9 mouse cellular contexts compared by ENCODE assay signal in genomic region chr3:84123461-84123860, GRCm38 (mm10). TPM values are rescaled to one million over a fixed set of nuclear protein-coding genes. Genes with fewer than 3 reads are reported as not detected.
A peak's percentile ranks its signal among the peaks of the same experiment; 100 is the strongest.
DNase-seq lines count a peak whose midpoint lies in the region; ATAC-seq and TF ChIP-seq lines count a peak whose summit lies in the region.
"Had no signal": no experiment of that assay in that cellular context is flagged by ENCODE, and none has a peak within 500 bp of the region (broad histone marks: within the 10 kb centered on the region; RNA-seq: fewer than 3 reads in every experiment).

No protein-coding gene starts in this region.

- 77% methylated on average over 3 of the region's 3 CpGs for WGBS in liver, adult 2 months
- WGBS in liver, embryonic 11.5 days = 70% methylated on average over 3 of the region's 3 CpGs
- 78% methylated on average over 3 of the region's 3 CpGs for WGBS in forebrain, embryonic 12.5 days

- H3K27me3 ChIP-seq in liver, adult 2 months (ENCODE audit: control insufficient read depth, insufficient read depth, low read length) = no peaks in the 10 kb centered on the region
- no peaks in the 10 kb centered on the region for H3K27me3 ChIP-seq in liver, embryonic 11.5 days (replicated peaks; ENCODE audit: control insufficient read depth, insufficient read depth, low read length)
- no peaks in the 10 kb centered on the region for H3K27me3 ChIP-seq in forebrain, embryonic 12.5 days

- no peaks in the 10 kb centered on the region for H3K9me3 ChIP-seq in liver, embryonic 11.5 days (ENCODE audit: control insufficient read depth, low read length)
- H3K9me3 ChIP-seq in forebrain, embryonic 12.5 days = no peaks in the 10 kb centered on the region

- no peaks in the 10 kb centered on the region for H3K4me1 ChIP-seq in liver, adult 2 months (ENCODE audit: control insufficient read depth, insufficient read depth, low read length)
- H3K4me1 ChIP-seq in liver, embryonic 11.5 days (replicated peaks; ENCODE audit: control insufficient read depth, insufficient read depth, low read length) = no peaks in the 10 kb centered on the region
- no peaks in the 10 kb centered on the region for H3K4me1 ChIP-seq in forebrain, embryonic 12.5 days

- no peak overlapping the region for H3K4me3 ChIP-seq in gastrocnemius, adult 2 months
- no peak overlapping the region for H3K4me3 ChIP-seq in liver, adult 2 months (ENCODE audit: insufficient read depth, low read depth, low read length)
- no peak overlapping the region for H3K4me3 ChIP-seq in liver, embryonic 11.5 days (ENCODE audit: low read depth, low read length)
- no peak overlapping the region for H3K4me3 ChIP-seq in forebrain, embryonic 12.5 days (replicated peaks)

- H3K4me2 ChIP-seq in liver, embryonic 11.5 days = no peak overlapping the region
- no peak overlapping the region for H3K4me2 ChIP-seq in forebrain, embryonic 12.5 days

- H3K27ac ChIP-seq in gastrocnemius, adult 2 months = no peak overlapping the region
- H3K27ac ChIP-seq in liver, adult 2 months (replicated peaks; ENCODE audit: insufficient read depth, low read depth, low read length) = no peak overlapping the region
- no peak overlapping the region for H3K27ac ChIP-seq in liver, embryonic 11.5 days (ENCODE audit: low read depth, low read length)
- no peak overlapping the region for H3K27ac ChIP-seq in forebrain, embryonic 12.5 days

- no peak overlapping the region for H3K9ac ChIP-seq in liver, adult 2 months (ENCODE audit: low read depth, low read length)
- H3K9ac ChIP-seq in liver, embryonic 11.5 days (ENCODE audit: low read depth, low read length) = no peak overlapping the region
- H3K9ac ChIP-seq in forebrain, embryonic 12.5 days = no peak overlapping the region

- intact Hi-C loops in gastrocnemius, adult 2 months (cut with DNase I) = loop anchor here (1.0 to 10.0 kb wide), 3 partner anchors 81 to 209 kb away; partner anchors contain the start of gene Tmem131l

- DNase-seq in gastrocnemius, adult 2 months = peak; percentile 38
- DNase-seq in gastrocnemius, postnatal 10 days = no peak
- DNase-seq in liver, adult 2 months (ENCODE audit: extremely low read depth, low read depth, low spot score) = peak; percentile 36
- DNase-seq in liver, embryonic 11.5 days (ENCODE audit: low spot score) = no peak
- DNase-seq in adrenal gland, postnatal 14 days = peak; percentile 52
- DNase-seq in lung, postnatal 10 days = peak; percentile 29
- DNase-seq in testis, postnatal 14 days (ENCODE audit: low spot score) = no peak

- TF ChIP-seq POLR2A in liver, adult 2 months (IDR thresholded peaks at IDR 0.05; ENCODE audit: extremely low read depth, insufficient read depth, low read length) = no peak

- no peaks in the 10 kb centered on the region for H3K79me2 ChIP-seq in liver, adult 2 months (ENCODE audit: control insufficient read depth, insufficient read depth, low read length)

- no peak for ATAC-seq in liver, embryonic 11.5 days (replicated peaks; ENCODE audit: low FRiP score)
- no peak for ATAC-seq in forebrain, embryonic 12.5 days (ENCODE audit: low FRiP score)

- TF ChIP-seq CTCF in gastrocnemius, adult 2 months (IDR thresholded peaks at IDR 0.05) = peak; percentile 79
- TF ChIP-seq CTCF in liver, adult 2 months (IDR thresholded peaks at IDR 0.05; ENCODE audit: low read depth, low read length) = peak; percentile 63; the same call in 1 of the 2 replicates

- H3K36me3 ChIP-seq in liver, adult 2 months (ENCODE audit: control insufficient read depth, insufficient read depth, low read length) = no peaks in the 10 kb centered on the region
- no peaks in the 10 kb centered on the region for H3K36me3 ChIP-seq in liver, embryonic 11.5 days (ENCODE audit: control insufficient read depth, insufficient read depth, low read length)
- H3K36me3 ChIP-seq in forebrain, embryonic 12.5 days (replicated peaks) = no peaks in the 10 kb centered on the region

RNA-seq across cellular contexts. Expression of gene Mnd1, which starts 32.1 kb away (rescaled TPM):
- 1 to 10 TPM; 1.4 to 1.6 TPM for total RNA-seq in gastrocnemius, adult 2 months (2021)
- total RNA-seq in gastrocnemius, postnatal 10 days (2021) = 1 to 10 TPM; 8.1 to 8.5 TPM
- 7.4 and 7.5 TPM in 2 replicates for total RNA-seq in liver, adult 2 months (2014; rRNA removed)
- 0.84 and 1.2 TPM in 2 replicates for polyA plus RNA-seq in liver, adult 2 months (2012; rRNA removed)
- polyA plus RNA-seq in liver, embryonic 11.5 days (2014; fragmentation: Nextera tagmentation; extraction: Ambion mirVana) = 13.2 and 14.2 TPM in 2 replicates
- total RNA-seq in adrenal gland, postnatal 14 days (2021) = 23.0 and 27.2 TPM in 2 replicates
- polyA plus RNA-seq in forebrain, embryonic 12.5 days (2016; fragmentation: Nextera tagmentation; extraction: Ambion mirVana) = 8.5 and 10.5 TPM in 2 replicates

RNA-seq across cellular contexts. Expression of gene Gm6525, which starts 50.4 kb away (rescaled TPM):
- not detected for total RNA-seq in gastrocnemius, adult 2 months (2021)
- under 1 TPM in 1 of 2 experiments, not detected in 1; 0.31 TPM for total RNA-seq in gastrocnemius, postnatal 10 days (2021)
- 0.27 TPM in 1 of 2 replicates, not detected in the other for total RNA-seq in liver, adult 2 months (2014; rRNA removed)
- not detected in 2 replicates for polyA plus RNA-seq in liver, adult 2 months (2012; rRNA removed)
- 0.27 and 0.48 TPM in 2 replicates for polyA plus RNA-seq in liver, embryonic 11.5 days (2014; fragmentation: Nextera tagmentation; extraction: Ambion mirVana)
- 0.33 TPM in 1 of 2 replicates, not detected in the other for total RNA-seq in adrenal gland, postnatal 14 days (2021)
- 1.5 and 2.5 TPM in 2 replicates for polyA plus RNA-seq in forebrain, embryonic 12.5 days (2016; fragmentation: Nextera tagmentation; extraction: Ambion mirVana)
- polyA plus RNA-seq: gonadal fat pad, adult 2 months had no signal

Comparison
In these comparisons a context has a peak if more than half of its experiments do, and no peak if none do; other contexts are left out.
1. DNase-seq: peak in gastrocnemius, adult 2 months (single experiment), liver, adult 2 months (single experiment), adrenal gland, postnatal 14 days (single experiment) and lung, postnatal 10 days (single experiment); none in gastrocnemius, postnatal 10 days (single experiment), liver, embryonic 11.5 days (single experiment) and testis, postnatal 14 days (single experiment).